Mouse (Mus musculus) kidney, postnatal 0 days (tissue): ENCODE data around the gene Dach1. TPM values are rescaled to one million over a fixed set of nuclear protein-coding genes. Genes with fewer than 3 reads are reported as not detected.

Experiments
- ATAC-seq: fragments of 200-750 bp; cut with Nextera tagmentation; replicated peaks from 2 replicates; pipeline ENCODE4 v1.8.0; 2017; ENCODE audit warnings: low read depth, moderate number of reproducible peaks, moderate TSS enrichment, moderate library complexity; ENCODE audit not compliant: low FRiP score
- DNase-seq: peaks from one replicate; pipeline ENCODE4 v3.0.0-alpha.2; 2016; ENCODE audit warnings: low spot score
- H3K27ac ChIP-seq: fragments of 300-500 bp; sonication (generic); 2 replicates; pipeline ENCODE4 v1.5.1; 2014; ENCODE audit warnings: mild to moderate bottlenecking
- H3K27me3 ChIP-seq: fragments of 300-500 bp; sonication (generic); 2 replicates; pipeline ENCODE4 v1.6.1; 2014; ENCODE audit warnings: low read length, mixed read lengths; ENCODE audit not compliant: insufficient read depth
- H3K36me3 ChIP-seq: fragments of 300-500 bp; sonication (generic); 2 replicates; pipeline ENCODE4 v1.6.1; 2014; ENCODE audit warnings: low read length, mixed read lengths; ENCODE audit not compliant: insufficient read depth
- H3K4me1 ChIP-seq: fragments of 300-500 bp; sonication (generic); replicated peaks from 2 replicates; pipeline ENCODE4 v1.6.1; 2014; ENCODE audit warnings: antibody characterized with exemption, low read length, mixed read lengths; ENCODE audit not compliant: insufficient read depth
- H3K4me2 ChIP-seq: fragments of 300-500 bp; sonication (generic); 2 replicates; pipeline ENCODE4 v1.6.1; 2014; ENCODE audit warnings: mild to moderate bottlenecking, low read length, moderate library complexity, mixed read lengths
- H3K4me3 ChIP-seq: fragments of 300-500 bp; sonication (generic); replicated peaks from 2 replicates; pipeline ENCODE4 v1.5.1; 2014; ENCODE audit warnings: low read depth, low read length
- H3K9ac ChIP-seq: fragments of 300-500 bp; sonication (generic); 2 replicates; pipeline ENCODE4 v1.6.1; 2014; ENCODE audit warnings: low read depth, low read length
- H3K9me3 ChIP-seq: fragments of 300-500 bp; sonication (generic); replicated peaks from 2 replicates; pipeline ENCODE4 v1.6.1; 2016; ENCODE audit warnings: low read length, inconsistent platforms, mixed read lengths
- CTCF ChIP-seq: IDR thresholded peaks from 2 replicates; pipeline ENCODE4 v1.5.1; 2016; ENCODE audit warnings: antibody characterized with exemption, low read depth, mild to moderate bottlenecking, moderate library complexity
- WGBS: fragments of 180-500 bp; shearing (Covaris S2); extraction: QIAGEN DNeasy Blood & Tissue Kit; methylation state at CpG from one replicate; pipeline ENCODE4 v1.1.7; 2014; 5-methylcytosine and 5-hydroxymethylcytosine counted together
- polyA plus RNA-seq: library from polyadenylated mRNA; unstranded; fragments of >200 nt; fragmentation: Nextera tagmentation; extraction: Ambion mirVana; gene quantifications from 2 replicates; pipeline ENCODE4 v1.2.1, GENCODE M21; 2015

Gene Dach1
- polyA plus RNA-seq, 1 experiment from 2014 or later, result 18.4 TPM

- Histone ChIP-seq H3K27me3 (no peaks in the 10 kb centered on the region), H3K4me1 (no peaks in the 10 kb centered on the region), H3K27ac (no peak overlapping the region), H3K9me3 (no peaks in the 10 kb centered on the region), H3K4me2 (no peak overlapping the region), H3K36me3 (no peaks in the 10 kb centered on the region), H3K4me3 (no peak overlapping the region), H3K9ac (no peak overlapping the region)
- ATAC-seq, result no peak
- WGBS, result 40% methylated on average over 4 of the region's 4 CpGs
- no peak for TF ChIP-seq CTCF
- DNase-seq, result no peak
Observed at GRCm38 (mm10) chr14:98023540-98023939, 146.0 kb downstream of the Dach1 start.

DNA sequence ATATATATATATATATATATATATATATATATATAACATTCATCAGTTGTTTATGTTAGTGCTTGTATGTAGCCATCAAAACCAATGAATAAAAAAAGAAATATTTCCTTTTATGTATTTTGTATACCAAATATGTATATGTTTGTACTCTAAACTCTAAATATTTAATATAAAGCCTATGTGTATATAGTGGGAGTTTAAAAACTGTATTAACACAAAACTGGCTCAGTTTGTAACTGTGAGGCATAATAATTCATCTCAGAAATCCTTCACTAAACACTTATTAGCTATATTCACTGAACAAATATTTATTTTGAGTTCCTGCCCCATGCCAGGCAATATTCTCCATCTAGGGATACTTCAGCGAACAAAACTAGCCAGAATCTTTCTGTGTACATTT, 155.5 kb downstream of the Dach1 start:
- Histone ChIP-seq H3K27ac (no peak overlapping the region), H3K4me2 (no peak overlapping the region), H3K36me3 (no peaks in the 10 kb centered on the region), H3K9ac (no peak overlapping the region), H3K4me3 (no peak overlapping the region), H3K4me1 (no peaks in the 10 kb centered on the region), H3K9me3 (no peaks in the 10 kb centered on the region), H3K27me3 (no peaks in the 10 kb centered on the region)
- DNase-seq (no peak), ATAC-seq (no peak)
- WGBS, result 88% methylated on average over 1 of the region's 1 CpGs
- no peak for TF ChIP-seq CTCF

GRCm38 (mm10) chr14:98008501-98008900, 161.1 kb downstream of the Dach1 start:
- H3K4me2 ChIP-seq, result no peak overlapping the region
- no peaks in the 10 kb centered on the region for H3K9me3 ChIP-seq
- TF ChIP-seq CTCF, result no peak
- no peaks in the 10 kb centered on the region for H3K4me1 ChIP-seq
- H3K9ac ChIP-seq, result no peak overlapping the region
- ATAC-seq (no peak), DNase-seq (peak; percentile 16)
- no peak overlapping the region for H3K27ac ChIP-seq
- 81% methylated on average over 6 of the region's 6 CpGs for WGBS
- no peaks in the 10 kb centered on the region for H3K27me3 ChIP-seq
- no peak overlapping the region for H3K4me3 ChIP-seq
- no peaks in the 10 kb centered on the region for H3K36me3 ChIP-seq

GRCm38 (mm10) chr14:98002021-98002680, 167.4 kb downstream of the Dach1 start:
- DNase-seq (no peak), ATAC-seq (no peak)
- WGBS, result 62% methylated on average over 1 of the region's 1 CpGs
- Histone ChIP-seq H3K4me1 (no peaks in the 10 kb centered on the region), H3K9ac (no peak overlapping the region), H3K27me3 (no peaks in the 10 kb centered on the region), H3K27ac (no peak overlapping the region), H3K4me2 (no peak overlapping the region), H3K36me3 (no peaks in the 10 kb centered on the region), H3K9me3 (no peaks in the 10 kb centered on the region), H3K4me3 (no peak overlapping the region)
- no peak for TF ChIP-seq CTCF

DNA sequence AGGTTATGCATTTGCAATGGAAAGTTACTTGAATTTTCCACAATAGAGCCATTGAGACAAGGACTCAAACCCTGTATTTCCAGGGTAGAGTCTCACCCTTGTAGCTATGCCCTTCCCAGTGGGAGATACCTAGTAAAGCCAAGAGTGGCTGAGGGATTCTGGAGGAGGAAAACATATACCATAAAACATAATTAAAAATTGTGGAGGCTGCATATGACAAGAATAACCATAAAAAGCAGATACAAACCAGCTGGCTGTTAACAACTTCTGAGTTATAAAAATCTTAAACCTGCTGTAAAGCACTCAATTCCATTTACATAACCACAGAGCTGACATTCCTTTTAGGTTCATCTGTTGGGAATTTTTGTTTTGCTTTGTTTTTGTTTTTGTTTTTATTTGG, 171.0 kb downstream of the Dach1 start:
- Histone ChIP-seq H3K27me3 (no peaks in the 10 kb centered on the region), H3K4me1 (no peaks in the 10 kb centered on the region), H3K27ac (no peak overlapping the region), H3K9ac (no peak overlapping the region), H3K36me3 (no peaks in the 10 kb centered on the region), H3K9me3 (no peaks in the 10 kb centered on the region), H3K4me3 (no peak overlapping the region), H3K4me2 (no peak overlapping the region)
- TF ChIP-seq CTCF, result no peak
- DNase-seq (peak; percentile 66), ATAC-seq (no peak)

GRCm38 (mm10) chr14:97983251-97983650, 186.3 kb downstream of the Dach1 start:
- peaks cover 4% of the 10 kb centered on the region for H3K4me1 ChIP-seq
- H3K4me2 ChIP-seq, result 0 out of 2 replicates have a peak overlapping the region, but pooled peaks have one; percentile 1
- TF ChIP-seq CTCF, result no peak
- H3K9ac ChIP-seq, result no peak overlapping the region
- H3K27ac ChIP-seq, result no peak overlapping the region
- H3K4me3 ChIP-seq, result no peak overlapping the region
- no peaks in the 10 kb centered on the region for H3K27me3 ChIP-seq
- DNase-seq, result no peak
- H3K36me3 ChIP-seq, result no peaks in the 10 kb centered on the region
- WGBS, result 29% methylated on average over 3 of the region's 3 CpGs
- H3K9me3 ChIP-seq, result no peaks in the 10 kb centered on the region
- ATAC-seq, result no peak

GRCm38 (mm10) chr14:97982676-97983075, 186.9 kb downstream of the Dach1 start:
- ATAC-seq (no peak), DNase-seq (peak; percentile 82)
- Histone ChIP-seq H3K4me1 (peaks cover 4% of the 10 kb centered on the region), H3K27ac (no peak overlapping the region), H3K4me3 (no peak overlapping the region), H3K4me2 (0 out of 2 replicates have a peak overlapping the region, but pooled peaks have one; percentile 1), H3K9me3 (no peaks in the 10 kb centered on the region), H3K36me3 (no peaks in the 10 kb centered on the region), H3K9ac (no peak overlapping the region), H3K27me3 (no peaks in the 10 kb centered on the region)
- WGBS, result 24% methylated on average over 6 of the region's 6 CpGs
- TF ChIP-seq CTCF, result no peak
